Mouse (Mus musculus) frontal cortex, postnatal 10 days (tissue): ENCODE results near the gene N4bp3.
"Not testable (repeated sequence)": the region's sequence is repeated elsewhere in the genome, so short reads cannot be mapped to it uniquely, and the experiment has no call there.

Experiments used
- DNase-seq, 2 experiments: peaks; one replicate each; pipeline ENCODE4 v3.0.0; 2022; ENCODE audit warnings: low spot score in 2 of 2, mixed read lengths in 1 of 2

N4bp3 gene

GRCm38 (mm10) chr11:51650691-51651515 lies at the start of gene N4bp3, which contains the start of gene D930048N14Rik:
TSS of gene N4bp3 (minus strand) at chr11:51650842.
TSS of gene D930048N14Rik (plus strand) at chr11:51650954.
- DNase-seq: peak in 1 of 2 experiments; percentile 42

- DNase-seq: no peak
These were observed 44.3 kb upstream of the N4bp3 start for GRCm38 (mm10) chr11:51694984-51695383.

- not testable (repeated sequence) for DNase-seq
These were observed 40.0 kb upstream of the N4bp3 start for GRCm38 (mm10) chr11:51690597-51690996.

- no peak for DNase-seq
These were observed 38.7 kb upstream of the N4bp3 start for GRCm38 (mm10) chr11:51689343-51689742.

GRCm38 (mm10) chr11:51688330-51689328 lies 38.0 kb upstream of the N4bp3 start, which contains the start of gene 0610009B22Rik:
TSS of gene 0610009B22Rik (minus strand) at chr11:51688874.
- peak; percentile 99 to 100 for DNase-seq

GRCm38 (mm10) chr11:51681976-51682374 lies 31.3 kb upstream of the N4bp3 start:
- DNase-seq: no peak

- peak; percentile 45 to 82 for DNase-seq
These were observed 30.8 kb upstream of the N4bp3 start for GRCm38 (mm10) chr11:51681324-51681975.

- no peak for DNase-seq
These were observed 28.8 kb upstream of the N4bp3 start for GRCm38 (mm10) chr11:51679466-51679865.

- DNase-seq: no peak
These were observed 27.2 kb upstream of the N4bp3 start for GRCm38 (mm10) chr11:51677737-51678418.

GRCm38 (mm10) chr11:51675386-51675785 lies 24.7 kb upstream of the N4bp3 start:
- no peak for DNase-seq

- no peak for DNase-seq
These were observed 22.6 kb upstream of the N4bp3 start for GRCm38 (mm10) chr11:51673291-51673690.

GRCm38 (mm10) chr11:51671376-51671775 lies 20.7 kb upstream of the N4bp3 start:
- no peak for DNase-seq

- no peak for DNase-seq
These were observed 20.2 kb upstream of the N4bp3 start for GRCm38 (mm10) chr11:51670846-51671245.

GRCm38 (mm10) chr11:51664747-51665146 lies 14.1 kb upstream of the N4bp3 start:
- DNase-seq: not testable (repeated sequence)

GRCm38 (mm10) chr11:51662632-51663031 lies 12.0 kb upstream of the N4bp3 start:
- no peak for DNase-seq

- no peak for DNase-seq
These were observed 11.3 kb upstream of the N4bp3 start for GRCm38 (mm10) chr11:51661867-51662365.

- DNase-seq: no peak
These were observed 8.1 kb upstream of the N4bp3 start for GRCm38 (mm10) chr11:51658705-51659104.

GRCm38 (mm10) chr11:51658291-51658690 lies 7.6 kb upstream of the N4bp3 start:
- no peak for DNase-seq

GRCm38 (mm10) chr11:51656798-51657521 lies 6.3 kb upstream of the N4bp3 start:
- no peak for DNase-seq

GRCm38 (mm10) chr11:51654891-51655290 lies 4.2 kb upstream of the N4bp3 start:
- no peak for DNase-seq
